Mouse (Mus musculus): ENCODE results near the gene Sec14l1.

DNA sequence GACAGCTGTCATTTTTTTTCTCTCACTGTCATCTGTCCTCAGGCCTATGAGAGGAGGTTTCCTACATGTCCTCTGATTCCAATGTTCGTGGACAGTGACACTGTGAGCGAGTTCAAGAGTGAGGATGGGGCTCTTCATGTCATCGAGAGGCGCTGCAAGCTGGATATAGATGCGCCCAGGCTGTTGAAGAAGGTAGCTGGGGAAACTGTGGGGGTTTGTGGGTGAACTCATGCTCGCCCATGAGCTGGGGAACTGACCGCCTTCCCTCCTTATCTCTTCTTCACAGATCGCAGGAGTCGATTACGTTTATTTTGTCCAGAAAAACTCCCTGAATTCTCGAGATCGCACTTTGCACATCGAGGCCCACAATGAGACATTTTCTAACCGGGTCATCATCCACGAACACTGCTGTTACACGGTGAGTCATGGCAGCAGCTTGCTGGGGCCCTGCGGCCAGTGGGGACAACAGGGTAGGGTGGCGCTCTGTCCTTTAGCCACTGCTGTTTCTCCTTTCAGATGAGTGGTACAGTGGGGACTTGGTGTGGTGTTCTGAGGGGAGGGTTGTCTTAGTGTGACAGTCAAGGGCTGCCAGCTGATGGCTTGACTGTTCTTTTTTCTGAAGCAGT, 26.5 kb downstream of the Sec14l1 start:
- TF ChIP-seq CTCF (IDR thresholded peaks at IDR 0.05; ENCODE audit: control insufficient read depth, insufficient read depth, insufficient replicate concordance, low read depth, low read length) (no peak), POLR2A (IDR thresholded peaks at IDR 0.05; ENCODE audit: control insufficient read depth, low read depth, low read length) (no peak)

Measured in testis, adult 2 months (tissue).